Mouse (Mus musculus) CD8-positive naive resting alpha-beta T cell, adult 2 months (primary cell): ENCODE data around the gene Paxbp1.

Experiments used
- DNase-seq, 2 experiments: peaks; one replicate each; pipeline ENCODE4 v3.0.0; 2022; ENCODE audit warnings: low read depth in 2 of 2, low spot score in 2 of 2

Paxbp1 gene

GRCm38 (mm10) chr16:91056043-91056821 lies 11.9 kb upstream of the Paxbp1 start:
- peak; percentile 77 to 79 for DNase-seq

GRCm38 (mm10) chr16:91055150-91055549 lies 10.8 kb upstream of the Paxbp1 start:
- DNase-seq = no peak

DNA sequence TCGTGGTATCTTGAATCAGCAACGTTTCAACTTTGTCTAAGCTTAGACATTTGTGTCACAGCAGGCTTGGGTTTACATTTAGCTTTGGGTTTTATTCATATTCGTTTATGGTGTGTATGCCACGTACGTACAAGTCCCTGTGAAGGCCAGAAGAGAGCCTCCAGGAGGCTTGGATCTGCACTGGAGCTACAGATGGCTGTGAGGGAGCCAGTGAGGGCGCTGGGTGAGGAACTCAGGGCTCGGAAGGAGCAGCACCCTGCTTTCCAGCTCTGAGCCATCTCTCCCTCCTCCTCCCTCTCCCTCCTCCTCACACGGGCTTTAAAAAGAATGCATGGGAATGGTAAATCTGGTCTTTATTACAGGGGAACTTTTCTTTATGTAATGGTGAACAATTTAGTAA lies 9.3 kb upstream of the Paxbp1 start:
- no peak for DNase-seq

- DNase-seq = peak; percentile 34 to 52
These were observed 1.2 kb upstream of the Paxbp1 start for GRCm38 (mm10) chr16:91045511-91045910.

- peak; percentile 57 to 61 for DNase-seq
These were observed 688 bp downstream of the Paxbp1 start for GRCm38 (mm10) chr16:91043461-91044248.

DNA sequence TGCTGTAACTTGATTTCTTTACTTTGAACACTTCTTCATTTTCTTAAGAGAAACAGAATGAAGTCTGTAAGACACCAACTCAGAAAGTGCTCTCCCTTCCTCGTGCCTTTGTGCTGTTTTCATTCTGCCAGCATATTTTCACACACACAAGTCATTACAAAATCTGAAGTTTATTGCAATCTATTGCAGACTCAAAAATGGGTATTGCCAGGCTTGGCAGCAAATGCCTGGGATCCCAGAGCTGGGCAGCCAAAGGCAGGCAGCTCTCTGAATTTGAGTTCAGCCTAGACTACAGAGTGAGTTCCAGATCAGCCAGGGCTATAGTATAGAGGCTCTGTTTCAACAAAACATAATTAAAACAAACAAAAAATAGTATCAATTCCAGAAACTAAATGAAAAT lies 1.7 kb downstream of the Paxbp1 start:
- no peak for DNase-seq

DNA sequence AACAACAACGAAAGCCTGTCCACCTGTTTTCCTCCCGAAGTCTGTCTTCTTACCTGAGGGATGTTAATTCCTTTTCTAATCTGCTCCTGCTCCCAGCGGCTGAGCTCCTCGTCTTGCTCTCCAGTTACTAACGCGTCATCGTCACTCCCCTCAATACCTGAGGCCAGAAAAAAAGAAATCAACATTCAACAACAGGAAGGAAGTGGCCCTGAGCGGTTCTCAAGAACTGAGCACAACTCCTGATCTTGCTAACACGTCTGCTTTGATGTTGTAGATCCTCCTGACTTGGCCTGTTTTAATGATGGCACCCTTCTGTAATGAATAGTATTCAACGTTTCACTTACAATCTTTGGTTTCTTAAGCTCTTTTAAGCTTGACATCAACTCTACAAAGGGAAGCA lies 8.5 kb downstream of the Paxbp1 start:
- DNase-seq = no peak

- DNase-seq = no peak
These were observed 13.6 kb downstream of the Paxbp1 start for GRCm38 (mm10) chr16:91030751-91031150.

DNA sequence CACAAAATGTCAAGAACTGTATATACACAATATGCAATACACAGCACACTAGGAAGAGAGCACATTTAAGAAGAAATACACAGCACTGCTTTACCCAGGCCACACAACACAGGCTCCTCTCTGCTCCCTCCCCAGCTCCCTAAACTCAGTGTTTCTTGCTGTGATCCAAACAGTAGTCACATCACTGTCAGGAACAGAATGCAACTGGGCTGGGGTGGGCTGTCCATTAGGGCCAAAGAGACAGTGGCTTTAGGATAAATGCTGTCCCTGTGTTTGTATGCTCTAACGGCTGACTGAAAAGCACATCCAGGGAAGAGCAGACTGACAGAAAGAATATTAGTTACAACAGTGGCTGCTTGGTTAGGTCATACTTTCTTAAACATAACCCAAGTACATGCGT lies 14.4 kb downstream of the Paxbp1 start:
- no peak for DNase-seq

DNA sequence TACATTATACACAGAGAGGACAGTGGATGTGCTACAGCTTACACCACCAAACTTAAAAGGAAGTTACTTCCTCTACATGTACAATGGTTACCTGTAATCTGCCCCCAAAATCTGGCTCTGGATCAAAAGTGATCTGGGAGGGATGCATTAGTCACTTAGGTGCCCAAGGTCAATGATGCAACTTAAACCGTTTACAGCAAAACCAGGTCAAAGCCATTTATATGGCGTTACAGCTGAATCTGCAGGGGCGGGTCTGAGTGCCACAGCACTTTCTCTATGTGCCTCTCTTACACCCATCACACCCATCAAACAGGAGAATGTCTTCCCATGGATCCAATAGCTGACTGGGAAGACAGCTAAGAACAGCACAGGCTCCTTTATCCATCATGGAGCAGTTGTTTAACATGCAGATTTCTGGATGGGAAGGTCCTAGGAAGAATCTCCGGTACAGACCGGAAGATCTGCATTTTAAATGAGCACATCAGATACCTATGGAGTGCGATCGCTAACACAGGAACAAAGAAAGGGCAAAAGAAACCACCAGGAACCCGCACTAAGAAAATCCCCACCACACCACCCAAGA lies 15.1 kb downstream of the Paxbp1 start:
- no peak for DNase-seq

- DNase-seq = no peak
These were observed 18.1 kb downstream of the Paxbp1 start for GRCm38 (mm10) chr16:91026290-91026689.

DNA sequence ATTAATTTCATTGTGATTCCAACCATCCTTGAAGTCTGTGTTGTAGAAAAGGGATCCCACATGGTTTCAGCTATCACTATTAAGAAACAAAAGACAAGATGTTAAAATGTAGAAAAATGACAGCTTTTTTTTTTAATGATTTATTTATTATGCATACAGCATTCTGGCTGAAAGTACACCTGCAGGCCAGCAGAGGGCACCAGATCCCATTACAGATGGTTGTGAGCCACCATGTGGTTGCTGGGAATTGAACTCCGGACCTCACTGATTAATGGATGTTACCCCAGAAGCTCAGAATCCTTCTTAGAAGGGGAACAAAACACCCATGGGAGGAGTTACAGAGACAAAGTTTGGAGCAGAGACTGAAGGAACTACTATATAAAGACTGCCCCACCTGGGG lies 21.0 kb downstream of the Paxbp1 start:
- peak in 1 of 2 experiments; percentile 24 for DNase-seq

- no peak for DNase-seq
These were observed 23.4 kb downstream of the Paxbp1 start for GRCm38 (mm10) chr16:91020842-91021483.

GRCm38 (mm10) chr16:91019476-91019875 lies 24.9 kb downstream of the Paxbp1 start:
- DNase-seq = no peak

- no peak for DNase-seq
These were observed 28.6 kb downstream of the Paxbp1 start for GRCm38 (mm10) chr16:91015761-91016160.

DNA sequence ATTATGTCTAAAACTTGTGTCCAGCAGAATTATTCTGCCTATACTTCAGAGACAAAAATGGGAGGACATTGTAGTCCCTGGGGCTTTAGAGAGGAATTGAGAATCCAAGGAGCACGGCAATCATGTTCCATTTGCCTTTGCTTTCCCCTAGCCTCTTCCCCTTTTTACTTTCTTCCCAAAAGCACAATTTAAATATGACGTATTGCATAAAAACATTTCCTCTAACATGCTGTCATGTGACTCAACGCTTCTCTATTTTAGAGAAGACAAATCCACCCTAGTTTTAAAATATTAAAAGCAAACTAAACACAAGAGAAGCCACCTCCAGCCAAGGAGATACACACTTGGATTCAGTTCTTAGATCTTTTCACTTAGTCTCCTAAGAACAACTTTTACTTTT lies 32.5 kb downstream of the Paxbp1 start:
- no peak for DNase-seq

DNA sequence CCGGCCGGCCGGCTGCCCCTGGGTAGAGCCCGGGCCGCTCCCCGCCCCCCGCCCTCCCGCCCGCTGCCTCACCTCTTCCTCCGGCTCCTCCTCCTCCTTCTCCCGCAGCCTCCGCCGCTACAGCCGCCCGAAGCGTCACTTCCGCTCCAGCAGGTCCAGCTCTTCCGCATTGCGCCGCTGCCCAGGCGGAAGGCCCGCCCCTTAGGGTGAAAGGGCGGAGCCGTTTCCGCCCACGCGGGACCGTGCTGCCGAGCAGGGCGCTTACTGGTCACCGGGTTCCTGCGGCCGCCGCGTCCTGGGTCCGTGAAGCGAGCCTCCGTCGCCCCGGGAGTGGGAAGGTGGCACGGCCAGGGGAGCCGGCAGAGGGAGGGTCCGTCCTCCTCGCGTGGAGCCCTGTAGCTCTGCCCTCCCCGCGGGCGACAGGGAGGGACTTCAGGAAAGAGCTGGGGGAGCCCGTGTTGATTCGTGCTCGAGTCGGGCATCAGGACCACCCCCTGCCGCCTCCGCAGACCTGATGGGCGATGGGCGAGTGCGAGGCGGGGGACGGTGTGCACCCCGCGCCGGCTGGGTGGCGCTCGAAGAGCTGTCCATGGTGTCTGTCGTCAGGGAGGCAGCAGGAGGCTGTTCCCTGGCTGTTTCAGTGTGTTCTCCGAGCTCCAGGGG lies 33.2 kb downstream of the Paxbp1 start, which contains the start of gene Synj1:
Synj1 (minus strand) TSS at position 288 of the 663 bp plus-strand sequence.
- DNase-seq = peak; percentile 79

DNA sequence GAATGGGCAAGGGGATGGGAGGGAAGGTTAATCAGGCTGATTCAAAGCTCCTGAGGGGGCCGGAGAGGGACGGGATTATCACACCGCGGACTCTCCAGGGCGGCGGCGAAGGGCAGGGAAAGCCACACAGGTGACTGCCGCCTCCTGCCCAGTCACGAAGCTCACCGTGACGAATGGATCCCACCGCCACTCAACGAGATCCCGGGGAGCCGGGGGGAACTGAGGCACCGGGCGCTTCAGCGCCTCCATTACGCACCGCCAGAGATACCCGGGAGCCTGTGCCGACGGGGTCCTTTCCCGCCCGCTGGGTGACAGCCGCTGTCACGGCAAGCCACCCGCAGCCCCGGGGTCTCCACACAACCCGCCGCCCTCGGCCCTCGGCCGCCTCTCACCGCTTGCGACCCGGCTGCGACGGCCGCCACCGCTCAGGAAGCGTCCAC lies 33.7 kb downstream of the Paxbp1 start:
- DNase-seq = no peak

DNA sequence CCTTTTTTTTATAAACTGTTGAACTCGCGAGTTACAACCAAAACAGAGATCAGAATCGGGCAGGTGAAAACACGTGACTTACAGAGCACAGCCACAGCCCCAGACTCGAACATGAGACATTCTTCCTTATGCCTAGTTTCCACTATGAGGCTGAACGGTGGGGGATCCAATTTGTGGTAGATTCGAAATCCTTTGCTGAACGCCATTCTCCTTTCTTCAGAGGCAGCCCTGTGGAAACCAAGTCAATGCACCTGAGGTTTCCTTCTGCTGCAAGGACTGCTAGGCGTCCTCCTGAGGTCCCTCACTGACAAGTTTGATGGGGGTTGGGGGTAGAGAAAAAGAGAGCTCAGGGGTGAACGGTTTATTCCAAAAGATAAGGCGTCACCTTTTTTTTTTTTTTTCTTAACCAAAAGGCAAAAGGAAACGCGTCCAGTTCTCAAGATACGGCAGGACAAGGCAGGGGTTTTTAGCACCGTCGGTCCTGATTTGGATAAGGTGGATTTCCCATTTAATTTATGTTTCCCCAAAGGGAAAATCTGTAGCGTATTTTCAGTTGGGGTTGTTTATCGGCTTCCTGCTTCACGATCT lies 34.3 kb downstream of the Paxbp1 start:
- peak in 1 of 2 experiments; percentile 18 for DNase-seq

- no peak for DNase-seq
These were observed 39.3 kb downstream of the Paxbp1 start for GRCm38 (mm10) chr16:91004915-91005538.
